ENCODE assay signal across 20 mouse cellular contexts in the genomic region with DNA sequence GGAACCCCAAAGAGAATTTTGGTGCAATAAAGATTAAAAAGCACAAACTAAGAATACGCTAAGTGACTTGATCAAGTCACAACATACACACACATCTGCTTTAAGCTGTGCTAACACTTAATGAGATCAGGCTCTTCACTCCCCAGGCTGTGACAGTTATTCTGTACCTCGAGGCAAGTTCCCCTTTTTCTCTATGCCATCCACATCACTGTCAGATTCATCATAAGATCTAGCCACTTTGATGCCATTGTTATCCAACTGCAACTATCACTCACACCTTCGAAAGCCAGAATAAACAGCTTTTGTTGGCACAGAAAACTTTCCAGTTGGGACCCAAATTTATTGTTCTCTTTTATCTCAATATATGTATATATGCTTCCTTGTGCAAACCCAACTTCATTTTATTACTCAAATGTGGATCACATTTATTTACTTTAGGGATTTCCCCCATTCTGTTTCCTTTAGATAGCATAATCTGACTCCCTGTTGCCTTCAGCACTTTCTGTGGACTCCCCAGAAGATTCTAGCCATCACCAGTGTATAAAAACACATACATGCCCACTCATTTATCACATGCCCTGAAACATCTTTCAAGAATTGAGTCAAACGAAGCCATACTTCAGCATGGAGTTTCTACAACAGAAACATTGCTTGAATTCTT.
"Had no signal": no experiment of that assay in that cellular context is flagged by ENCODE, and none has a peak within 500 bp of the region (broad histone marks: within the 10 kb centered on the region; RNA-seq: fewer than 3 reads in every experiment).

No protein-coding gene starts in this region.

- H3K27me3 ChIP-seq: liver, embryonic 13.5 days; liver, embryonic 15.5 days; lung, embryonic 15.5 days; neural tube, embryonic 12.5 days had no signal

- H3K9ac ChIP-seq: liver, embryonic 13.5 days; liver, embryonic 15.5 days; liver, postnatal 0 days; lung, embryonic 15.5 days; midbrain, embryonic 13.5 days; neural tube, embryonic 12.5 days had no signal

- H3K27ac ChIP-seq: liver, embryonic 13.5 days; liver, embryonic 15.5 days; lung, embryonic 15.5 days; macrophage; midbrain, embryonic 10.5 days; midbrain, embryonic 13.5 days; neural tube, embryonic 12.5 days had no signal

- H3K36me3 ChIP-seq: liver, embryonic 13.5 days; liver, embryonic 15.5 days; lung, embryonic 15.5 days; midbrain, embryonic 10.5 days; midbrain, embryonic 13.5 days; neural tube, embryonic 12.5 days had no signal

- DNase-seq: liver, embryonic 13.5 days; liver, postnatal 0 days; lung, adult 2 months; lung, postnatal 14 days; lung, postnatal 36 days; retina, postnatal 1 day; right cerebral cortex, adult 18-20 months; right cerebral cortex, postnatal 14 days; thymus, adult 18-20 months; thymus, postnatal 14 days; thymus, postnatal 36 days had no signal

- H3K4me2 ChIP-seq: liver, embryonic 13.5 days; liver, embryonic 15.5 days; lung, embryonic 15.5 days; midbrain, embryonic 13.5 days; neural tube, embryonic 12.5 days had no signal

- ATAC-seq: liver, postnatal 0 days; lung, postnatal 0 days; midbrain, embryonic 13.5 days; midbrain, embryonic 16.5 days had no signal

- H3K9me3 ChIP-seq: liver, embryonic 13.5 days; liver, embryonic 15.5 days; lung, embryonic 15.5 days; midbrain, embryonic 10.5 days; midbrain, embryonic 13.5 days; neural tube, embryonic 12.5 days had no signal

- H3K4me1 ChIP-seq: liver, embryonic 13.5 days; liver, embryonic 15.5 days; lung, embryonic 15.5 days; midbrain, embryonic 10.5 days; midbrain, embryonic 13.5 days; neural tube, embryonic 12.5 days had no signal

- H3K4me3 ChIP-seq: liver, embryonic 13.5 days; liver, embryonic 15.5 days; lung, embryonic 15.5 days; midbrain, embryonic 10.5 days; midbrain, embryonic 13.5 days; myocyte; neural tube, embryonic 12.5 days had no signal
